Mouse (Mus musculus): ENCODE data around the gene Dennd2c. TPM values are rescaled to one million over a fixed set of nuclear protein-coding genes. Genes with fewer than 3 reads are reported as not detected.
A peak's percentile ranks its signal among the peaks of the same experiment; 100 is the strongest.

Dennd2c gene
- total RNA-seq (2021), result 1 to 10 TPM; 3.6 to 4.3 TPM

DNA sequence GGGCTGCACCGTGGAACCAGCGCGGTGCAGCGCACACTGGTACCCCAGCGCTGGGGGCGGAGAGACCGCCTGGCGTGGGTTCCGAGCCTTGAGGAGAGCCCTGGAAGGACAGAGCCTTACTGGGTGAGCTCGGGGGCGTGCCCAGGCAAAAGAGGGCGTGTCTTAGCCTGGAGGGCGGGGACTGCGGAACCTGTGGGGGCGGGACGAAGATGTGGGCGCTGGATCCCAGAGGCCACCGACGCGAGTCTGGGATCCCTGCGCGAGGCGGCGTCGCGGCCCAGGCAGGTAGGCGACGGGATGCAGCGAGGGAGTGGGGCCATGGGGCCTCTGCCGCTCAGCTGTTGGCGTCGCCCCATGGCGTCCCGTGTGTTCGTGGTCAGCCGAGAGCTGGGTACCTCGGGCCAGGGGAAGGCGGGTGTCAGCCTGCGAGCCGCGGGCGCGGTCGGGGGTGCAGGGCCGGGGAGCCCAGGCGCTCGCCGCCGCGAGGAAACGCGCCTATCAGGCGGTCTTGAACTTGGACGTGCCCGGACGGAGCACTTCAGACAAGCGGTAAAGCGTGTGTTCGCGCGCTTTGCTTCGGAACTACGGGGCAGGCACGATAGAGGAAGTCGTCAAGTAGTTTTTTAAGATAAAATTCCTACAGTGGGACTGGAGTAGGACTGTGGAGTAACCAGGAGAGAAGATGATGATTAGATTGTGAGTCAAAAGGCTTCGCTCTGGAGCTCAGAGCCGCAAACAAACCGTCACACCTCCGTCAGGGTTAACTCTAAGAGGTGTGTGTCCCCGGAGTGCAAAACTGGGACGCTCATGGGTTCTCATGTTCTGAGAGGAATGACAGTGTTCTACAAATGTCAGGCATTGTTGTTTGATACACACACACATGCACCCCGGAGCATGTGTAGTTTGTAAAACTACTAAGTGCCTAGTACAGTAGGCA, at the start of gene Dennd2c:
TSS of gene Dennd2c (plus strand) at position 151 of the 937 bp plus-strand sequence.
- peak; percentile 98 for DNase-seq

DNA sequence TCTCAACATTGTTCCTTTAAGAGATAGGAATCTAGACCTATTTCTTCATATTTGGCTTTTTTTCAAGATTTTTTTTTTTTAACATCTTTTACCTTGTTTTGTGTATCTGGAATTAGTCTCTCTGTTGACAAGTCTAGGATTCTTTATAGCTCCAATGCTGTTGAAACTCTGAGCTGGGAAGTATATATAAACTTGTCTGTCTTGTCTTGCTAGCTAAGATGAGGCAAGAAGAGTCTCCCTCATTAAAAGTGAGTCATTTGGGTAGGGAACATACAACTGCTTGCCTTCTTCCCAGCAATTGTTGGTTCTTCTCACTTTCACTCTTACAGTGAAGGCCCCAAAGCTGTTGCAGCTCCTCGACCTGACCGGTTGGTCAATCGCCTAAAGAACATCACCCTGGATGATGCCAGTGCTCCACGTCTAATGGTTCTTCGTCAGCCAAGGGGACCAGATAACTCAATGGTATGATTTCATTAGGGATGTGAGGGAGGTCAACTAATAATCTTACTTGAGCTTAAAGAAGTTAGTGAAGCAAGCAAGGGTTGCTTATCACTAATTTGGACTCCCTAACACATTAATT, 46.3 kb upstream of the Dennd2c start:
- DNase-seq, result no peak

DNA sequence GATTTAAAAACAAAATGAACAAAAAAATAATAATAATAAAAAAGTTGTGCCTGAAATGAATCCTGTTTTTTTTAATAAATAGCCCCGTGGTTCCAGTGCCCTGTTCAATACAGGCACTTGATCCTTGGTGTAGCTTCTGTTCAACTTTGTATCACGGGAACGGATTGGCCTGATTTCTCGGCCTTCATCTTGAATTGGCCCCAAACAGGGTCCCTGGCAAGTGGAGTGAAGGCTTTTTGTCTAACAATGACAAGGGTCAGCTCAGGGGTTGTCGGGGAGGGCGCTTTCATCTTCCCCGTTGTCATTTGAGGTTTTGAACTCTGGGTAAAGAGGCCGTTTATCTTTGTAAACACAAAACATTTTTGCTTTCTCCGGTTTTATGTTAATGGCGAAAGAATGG, 44.7 kb upstream of the Dennd2c start:
- no peak for DNase-seq

DNA sequence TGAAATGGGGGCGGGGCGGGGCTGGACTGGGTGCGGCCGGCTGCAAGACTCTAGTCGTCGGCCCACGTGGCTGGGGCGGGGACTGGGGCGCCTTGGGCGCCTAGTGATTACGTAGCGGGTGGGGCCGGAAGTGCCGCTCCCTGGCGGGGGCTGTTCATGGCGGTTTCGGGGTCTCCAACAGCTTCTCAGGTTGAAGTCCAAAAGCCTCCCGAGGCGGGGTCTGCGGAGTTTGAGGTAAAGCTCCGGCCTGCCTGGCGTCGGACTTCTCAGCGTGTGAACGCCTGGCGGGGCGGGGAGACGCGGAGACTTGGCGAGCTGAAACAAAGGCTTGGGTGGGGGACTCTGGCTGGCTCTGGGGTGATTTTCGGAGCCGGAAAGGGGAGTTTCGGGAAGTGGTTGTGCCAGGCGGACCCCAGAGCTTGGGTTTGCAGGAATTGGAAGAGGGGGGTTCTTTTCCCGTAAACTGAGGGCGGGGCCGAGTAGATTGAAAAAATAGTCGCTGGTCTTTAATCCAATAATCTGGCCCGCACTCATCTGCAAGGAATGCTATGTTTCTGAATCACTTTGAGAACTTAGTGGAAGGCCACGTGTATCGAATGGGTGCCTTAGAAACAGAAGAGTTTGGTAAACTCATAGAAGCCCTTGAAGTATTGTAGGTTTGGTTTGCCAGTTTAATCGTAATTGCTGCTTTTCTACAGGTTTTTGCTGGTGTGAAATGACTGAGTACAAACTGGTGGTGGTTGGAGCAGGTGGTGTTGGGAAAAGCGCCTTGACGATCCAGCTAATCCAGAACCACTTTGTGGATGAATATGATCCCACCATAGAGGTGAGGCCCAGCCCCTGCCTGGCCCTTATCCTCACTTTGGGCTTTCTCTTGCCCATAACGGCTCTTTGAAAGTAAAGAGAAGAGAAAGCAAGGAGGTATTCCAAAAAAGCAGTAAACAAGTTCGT, 43.9 kb upstream of the Dennd2c start, which contains the start of gene Nras:
TSS of gene Nras (plus strand) at position 79 of the 951 bp plus-strand sequence.
- peak; percentile 97 for DNase-seq

DNA sequence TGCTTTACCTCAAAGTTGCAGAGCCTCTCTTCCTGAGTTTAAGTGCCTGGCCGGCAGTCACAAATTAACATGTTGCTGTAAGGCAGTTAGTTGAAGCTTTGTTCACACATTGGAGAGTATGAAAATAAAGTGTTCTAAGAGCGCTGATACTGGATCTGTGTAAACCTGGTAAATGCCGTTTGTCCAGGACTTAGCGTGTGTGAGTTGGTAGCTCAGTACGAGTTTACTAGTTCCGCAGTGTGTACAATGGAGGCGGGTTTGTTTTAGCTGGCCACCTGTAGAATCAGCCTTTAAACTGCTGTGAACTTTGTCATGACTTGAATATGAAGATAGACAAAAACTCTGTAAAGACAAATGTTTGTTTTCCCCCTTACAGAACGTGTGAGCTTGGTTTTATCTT, 35.5 kb upstream of the Dennd2c start:
- no peak for DNase-seq

DNA sequence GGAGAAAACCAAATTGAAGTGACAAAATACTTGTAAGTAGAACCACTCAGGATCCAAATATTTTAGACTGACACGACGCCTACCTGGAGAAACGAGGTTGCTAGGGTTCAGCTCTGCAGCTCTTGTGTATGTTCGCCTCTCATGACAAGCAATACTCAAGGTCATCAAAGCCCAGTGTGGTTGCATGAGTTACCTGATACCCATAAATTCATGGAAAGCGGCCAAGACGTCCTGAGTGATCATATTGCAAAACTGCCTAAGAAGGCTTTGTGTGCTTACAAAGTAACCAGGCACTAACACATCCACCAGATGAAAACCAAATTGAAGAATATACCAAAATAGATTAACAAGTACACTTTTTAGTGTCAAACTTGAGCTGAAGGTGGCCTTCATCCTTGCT, 33.4 kb upstream of the Dennd2c start:
- DNase-seq, result no peak

DNA sequence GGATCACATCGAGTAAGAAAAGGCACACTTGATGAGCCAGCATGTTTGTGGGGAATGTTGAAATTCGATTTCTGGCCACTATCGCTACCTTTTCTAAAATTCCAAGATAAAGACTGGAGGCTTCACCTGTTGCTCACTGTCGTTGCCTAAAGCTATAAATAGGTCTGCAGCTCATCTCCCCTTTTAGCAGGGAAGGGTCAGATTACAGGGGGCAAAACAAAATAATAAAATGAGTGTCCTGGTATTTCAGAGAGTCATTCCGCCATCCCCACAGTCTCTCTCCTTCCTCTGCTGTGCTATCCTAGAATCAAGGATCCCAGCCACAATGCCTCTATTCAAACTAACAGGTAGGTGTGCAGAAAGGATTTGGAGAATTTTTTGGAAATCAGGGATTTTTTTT, 28.6 kb upstream of the Dennd2c start, which contains the start of gene Ampd1:
TSS of gene Ampd1 (plus strand) at position 244 of the 400 bp plus-strand sequence.
- no peak for DNase-seq

DNA sequence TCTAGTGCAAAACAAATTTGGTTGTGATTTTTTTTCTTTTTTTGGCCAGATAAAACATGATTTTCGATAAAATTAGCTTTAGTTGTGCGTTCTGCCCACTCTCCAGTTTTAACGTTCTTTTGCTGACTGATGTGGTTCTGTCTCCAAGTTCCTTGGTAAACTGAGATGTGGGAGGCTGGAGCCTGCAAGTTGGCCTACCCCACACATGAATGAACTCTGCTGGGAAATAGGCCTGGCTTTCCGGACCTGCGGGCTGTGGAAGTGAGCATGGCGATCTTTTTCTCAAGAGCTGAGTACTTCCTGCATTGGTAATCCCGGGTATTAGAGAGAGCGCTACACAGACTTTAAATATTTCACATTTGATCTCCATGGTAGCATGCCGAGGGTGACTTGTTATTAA, 26.5 kb upstream of the Dennd2c start:
- DNase-seq, result no peak

DNA sequence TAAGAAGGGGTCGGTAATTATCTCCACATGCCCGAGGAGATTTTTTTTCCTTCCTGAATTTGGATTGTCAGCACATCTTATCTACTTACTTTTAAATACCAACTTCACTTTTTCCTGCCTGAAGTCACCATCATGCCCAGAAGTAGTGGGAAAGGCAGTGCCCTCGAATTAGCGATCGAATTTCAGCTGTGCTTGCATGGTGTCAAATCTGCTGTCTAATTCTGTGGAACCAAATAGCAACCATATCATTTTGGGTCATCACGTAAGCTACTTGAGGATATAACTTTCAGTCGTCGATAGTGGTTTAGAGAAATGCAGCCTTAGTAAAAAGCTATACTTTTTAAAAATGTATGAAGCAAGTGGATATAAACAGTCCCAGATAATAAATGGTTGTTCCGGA, 25.9 kb upstream of the Dennd2c start:
- DNase-seq, result no peak

DNA sequence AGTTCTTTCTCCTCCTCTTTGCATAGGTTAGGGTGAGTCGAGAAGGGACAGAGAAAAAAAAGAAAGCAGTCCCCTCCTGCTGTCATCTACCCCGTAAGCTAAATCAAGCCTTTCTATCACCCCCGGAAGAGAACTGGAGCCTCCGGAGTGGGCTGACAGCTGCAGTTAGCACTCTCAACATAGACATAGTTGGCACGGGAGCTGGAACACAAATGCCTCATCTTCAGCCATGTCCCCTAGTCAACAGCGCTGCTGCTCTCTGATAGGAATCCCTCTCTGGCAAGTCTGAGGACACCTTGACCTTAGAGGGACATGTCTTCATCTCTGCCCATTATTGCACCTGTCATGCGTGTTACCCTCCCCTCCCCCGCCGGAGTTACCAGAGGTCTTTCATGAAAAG, 23.1 kb upstream of the Dennd2c start:
- peak; percentile 5 for DNase-seq

DNA sequence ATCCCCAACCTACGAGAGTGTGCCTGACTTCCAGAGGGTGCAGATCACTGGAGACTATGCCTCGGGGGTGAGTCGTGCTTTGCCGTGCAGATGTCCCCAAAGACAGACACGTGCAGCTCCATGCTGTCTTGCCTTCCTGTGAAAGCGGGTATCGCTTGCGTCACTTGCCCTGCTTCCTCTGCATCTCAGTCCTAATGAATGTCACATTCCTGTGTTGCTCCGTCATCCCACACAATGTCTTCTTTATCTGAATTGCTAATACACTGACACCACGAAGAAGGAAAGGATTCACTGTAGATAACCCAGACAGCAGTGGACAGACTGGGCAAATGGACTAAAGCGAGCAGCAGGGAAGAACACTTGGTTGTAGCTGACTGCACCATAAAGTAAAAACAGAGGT, 21.4 kb upstream of the Dennd2c start:
- DNase-seq, result no peak

DNA sequence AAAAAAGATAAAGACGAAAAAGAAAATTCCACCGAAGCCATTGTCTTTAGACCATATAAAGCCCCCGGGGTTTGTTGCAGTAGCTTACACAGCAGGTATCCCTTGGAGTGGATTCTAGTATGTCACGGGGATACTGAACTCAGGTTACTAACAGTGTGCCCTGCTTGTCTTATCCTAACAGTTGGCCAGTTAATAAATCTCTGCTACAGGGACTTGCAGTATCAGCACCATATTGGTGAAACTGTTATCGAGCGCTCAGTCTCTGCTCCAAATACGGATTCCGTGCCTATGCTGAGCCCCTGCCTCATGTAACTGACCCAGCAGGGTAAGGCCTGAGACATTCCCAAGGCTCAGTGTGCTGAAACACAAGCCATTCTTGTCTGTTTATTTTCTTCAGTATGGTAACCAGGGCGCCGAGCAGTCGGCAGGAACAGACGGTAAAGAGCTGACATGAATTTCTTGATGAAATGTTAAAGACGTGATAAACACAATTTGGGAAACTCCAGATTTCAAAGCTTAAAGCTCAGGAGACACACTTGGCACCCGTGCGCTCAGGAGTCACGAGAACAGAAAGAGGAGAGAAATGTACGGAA, 20.4 kb upstream of the Dennd2c start:
- DNase-seq, result no peak

DNA sequence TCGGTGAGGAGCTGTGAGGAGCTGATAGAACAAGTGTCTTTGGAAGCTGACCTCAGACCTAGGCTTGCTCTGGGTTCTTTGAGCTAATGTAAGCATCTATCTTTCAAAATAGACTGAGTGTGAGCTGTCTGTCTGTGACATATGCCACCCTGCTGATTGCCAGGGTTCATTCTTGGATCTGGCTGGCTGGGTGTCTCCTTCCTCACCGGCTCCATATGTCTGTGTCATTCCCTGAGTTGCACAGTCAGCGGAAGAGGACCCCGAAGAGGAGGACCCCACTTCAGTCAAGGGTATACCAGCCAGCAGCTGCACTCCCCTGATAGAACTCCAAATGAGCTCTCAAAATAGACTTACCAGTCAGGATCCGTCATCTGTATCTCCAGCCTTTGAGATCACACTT, 19.6 kb upstream of the Dennd2c start:
- no peak for DNase-seq

DNA sequence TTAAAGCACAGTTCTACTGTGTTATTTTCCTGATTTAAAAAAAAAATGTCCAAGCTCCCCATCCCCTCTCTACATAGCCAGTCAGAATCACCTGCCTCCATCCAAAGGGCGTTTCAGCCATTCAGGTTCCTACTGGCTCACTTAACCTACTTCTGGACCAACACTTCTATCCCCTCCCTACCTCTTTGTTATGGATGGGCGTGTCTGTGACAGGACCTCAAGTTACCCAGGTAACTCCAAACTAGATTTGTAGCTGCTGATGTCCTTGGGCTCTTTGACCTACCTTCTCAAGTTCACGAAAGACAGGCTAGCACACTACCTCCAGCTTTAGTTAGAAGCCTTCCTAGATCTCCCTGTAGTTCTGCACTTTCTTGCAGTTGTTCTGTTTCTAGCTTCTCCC, 16.4 kb upstream of the Dennd2c start:
- no peak for DNase-seq

DNA sequence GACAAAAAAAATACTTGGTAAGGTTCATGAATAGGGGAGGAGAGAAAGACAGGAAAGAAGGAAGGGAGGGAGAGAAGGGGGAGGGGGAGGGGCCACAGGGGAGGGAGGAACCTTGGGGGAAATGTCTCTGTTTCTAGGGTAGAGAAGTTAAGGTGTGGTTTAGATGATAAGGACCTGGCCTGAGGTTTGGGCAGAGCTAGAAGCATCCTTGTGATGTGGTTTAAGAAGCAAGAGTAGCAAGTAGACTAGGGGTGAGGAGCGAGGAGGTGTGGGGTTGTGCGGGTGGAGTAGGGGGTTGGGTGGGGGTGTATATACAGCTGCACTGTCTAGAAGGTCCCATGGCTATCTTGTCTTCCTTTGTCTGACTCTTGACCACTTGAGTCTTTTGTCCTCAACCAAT, 10.7 kb upstream of the Dennd2c start:
- no peak for DNase-seq

DNA sequence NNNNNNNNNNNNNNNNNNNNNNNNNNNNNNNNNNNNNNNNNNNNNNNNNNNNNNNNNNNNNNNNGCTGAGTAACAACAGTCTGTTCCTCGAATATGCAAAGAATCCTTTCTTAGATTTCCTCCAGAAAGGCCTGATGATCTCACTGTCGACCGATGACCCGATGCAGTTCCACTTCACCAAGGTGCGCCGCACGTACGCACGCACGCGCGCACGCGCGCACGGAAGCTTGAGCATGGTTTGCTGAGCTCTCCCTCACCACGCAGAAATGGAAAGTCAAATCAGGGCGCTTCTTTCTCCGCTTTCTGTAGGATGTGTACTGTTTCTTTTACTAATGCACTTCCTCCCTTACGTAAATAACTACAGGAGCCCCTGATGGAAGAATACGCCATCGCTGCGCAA, 3.7 kb upstream of the Dennd2c start:
- DNase-seq, result no peak

DNA sequence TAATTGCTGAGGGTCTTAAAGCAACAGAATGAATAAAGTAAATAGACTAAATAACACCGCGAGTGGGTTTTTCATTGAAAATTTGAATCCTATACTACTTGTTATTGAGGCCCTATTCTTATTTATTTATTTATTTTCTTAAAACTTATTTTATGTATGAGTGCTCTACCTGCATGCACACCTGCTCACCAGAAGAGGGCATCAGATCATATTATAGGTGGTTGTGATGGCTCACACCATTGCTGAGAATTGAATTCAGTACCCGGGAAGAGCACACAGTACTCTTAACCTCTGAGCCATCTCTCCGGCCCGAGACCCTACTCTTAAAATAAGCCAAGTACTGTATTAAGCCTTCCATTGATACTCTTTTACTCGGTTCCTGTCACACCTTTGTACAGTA, 2.7 kb upstream of the Dennd2c start:
- DNase-seq, result no peak

DNA sequence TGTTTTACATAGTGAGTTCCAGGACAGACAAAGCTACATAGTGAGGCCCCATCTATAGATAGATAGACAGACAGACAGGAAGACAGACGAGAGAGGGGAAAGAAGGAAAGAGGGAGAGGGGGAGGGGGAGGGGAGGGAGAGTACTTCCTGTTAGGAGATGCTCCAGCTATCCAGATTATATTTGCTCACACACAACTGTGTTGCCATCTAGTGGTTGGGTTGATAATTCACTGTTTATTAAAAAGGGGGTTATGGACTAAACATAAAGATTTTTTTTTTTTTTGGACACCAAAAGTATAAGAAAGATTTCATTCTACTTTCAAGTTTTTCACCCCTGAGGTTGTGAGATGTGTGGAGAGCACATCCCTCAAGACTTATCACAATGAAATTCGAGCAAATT, 1.7 kb upstream of the Dennd2c start:
- DNase-seq, result no peak

DNA sequence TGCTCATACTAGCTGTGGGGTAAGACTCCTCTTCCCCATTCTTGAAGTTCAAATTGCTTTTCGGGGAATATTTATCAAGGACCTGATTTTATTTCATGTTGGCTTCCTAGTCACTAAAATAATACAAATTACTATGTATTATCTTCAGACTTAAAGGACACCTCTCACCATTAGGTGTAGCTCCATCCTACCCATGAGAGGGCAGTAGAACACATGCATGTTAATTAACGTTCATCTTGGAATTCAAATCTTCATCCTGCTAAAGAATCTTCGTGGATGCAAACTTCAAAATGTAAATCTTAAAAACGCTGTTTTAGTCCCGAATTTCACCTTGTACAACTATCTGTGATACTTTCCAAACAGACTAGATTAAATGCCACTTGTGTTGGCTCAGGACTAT, 1.2 kb upstream of the Dennd2c start:
- no peak for DNase-seq

DNA sequence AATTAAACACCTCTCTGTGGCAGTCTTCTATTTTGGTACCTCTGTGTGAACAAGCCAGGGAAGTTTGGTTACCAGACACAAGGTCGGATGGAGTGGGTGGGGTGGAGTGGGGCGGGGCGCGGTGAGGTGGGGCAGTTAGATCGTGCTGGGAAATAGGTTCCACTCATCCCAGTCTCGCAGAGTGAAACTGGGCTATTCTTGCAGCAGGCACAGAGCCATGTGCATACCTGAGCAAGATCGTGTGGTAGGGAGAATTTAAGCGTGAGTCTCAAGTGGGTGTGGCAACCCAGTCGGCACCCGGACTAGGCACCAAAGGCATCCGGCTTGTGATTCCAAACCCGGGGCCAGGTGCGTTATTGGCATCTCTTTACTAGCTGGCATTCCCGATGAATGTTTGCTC, 495 bp upstream of the Dennd2c start:
- peak; percentile 14 for DNase-seq

DNA sequence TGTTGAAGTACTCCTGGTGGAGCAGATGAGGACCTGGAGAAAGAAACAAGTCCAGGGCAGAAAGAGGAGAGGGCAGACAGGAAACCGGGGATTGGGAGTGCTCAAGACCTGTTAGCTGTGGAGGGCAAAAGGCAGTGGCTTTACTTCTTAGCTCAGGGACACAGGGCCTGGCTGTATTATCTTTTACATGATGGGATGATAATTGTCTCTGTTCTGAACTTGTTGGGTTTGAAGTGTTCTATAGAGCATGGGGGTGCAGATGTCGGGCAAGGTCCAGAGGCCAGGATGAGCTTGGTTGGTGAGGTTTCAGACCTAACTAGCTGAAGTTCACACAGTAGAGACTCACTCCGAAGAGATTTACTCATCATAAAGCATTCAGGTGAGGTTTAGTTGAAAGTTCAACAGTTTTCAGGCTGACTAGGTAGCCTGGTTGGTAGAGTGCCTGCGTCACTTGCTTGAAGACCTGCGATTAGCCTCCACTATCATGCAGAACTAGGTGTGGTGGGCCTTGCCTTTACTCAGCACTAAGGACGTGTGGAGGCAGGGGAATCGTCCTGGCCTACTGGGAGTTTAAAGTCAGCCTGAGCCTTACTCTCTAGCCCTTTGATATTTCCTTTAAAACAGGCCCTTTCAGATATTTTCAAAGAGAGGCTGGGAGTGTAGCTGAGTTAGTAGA, 5.3 kb downstream of the Dennd2c start:
- DNase-seq, result no peak

DNA sequence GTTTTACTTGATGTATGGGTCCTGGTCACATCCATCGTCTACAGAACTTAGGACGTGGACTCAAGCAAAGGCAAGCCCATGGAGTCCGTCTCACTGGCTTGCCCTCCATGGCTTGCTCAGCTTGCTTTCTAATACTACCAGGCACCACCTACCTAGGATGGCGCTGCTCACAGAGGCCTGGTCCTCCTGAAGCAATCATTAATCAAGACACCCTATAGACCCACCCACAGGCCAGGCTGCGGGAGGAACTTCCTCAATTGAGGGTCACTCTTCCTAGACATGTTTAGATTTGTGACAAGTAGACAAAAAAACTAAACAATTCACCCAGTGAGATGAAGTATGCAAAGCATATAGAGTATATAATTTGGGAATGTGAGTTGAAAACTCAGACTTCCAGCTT, 9.8 kb downstream of the Dennd2c start:
- DNase-seq, result no peak
